Mouse (Mus musculus): ENCODE results near the gene Olfr1395. TPM values are rescaled to one million over a fixed set of nuclear protein-coding genes. Genes with fewer than 3 reads are reported as not detected.

Olfr1395 gene
- polyA plus RNA-seq (2015; fragmentation: Nextera tagmentation; extraction: Ambion mirVana): not detected in 2 replicates

- H3K4me1 ChIP-seq: no peaks in the 10 kb centered on the region
- no peak within 1 kb of the TSS for H3K4me2 ChIP-seq
- H3K9me3 ChIP-seq (replicated peaks): no peaks in the 10 kb centered on the region
- WGBS: 91% methylated on average over 6 of the region's 6 CpGs
- H3K36me3 ChIP-seq: no peaks in the 10 kb centered on the region
- H3K4me3 ChIP-seq (replicated peaks): no peak within 1 kb of the TSS
- H3K27ac ChIP-seq (replicated peaks): no peak within 1 kb of the TSS
- H3K9ac ChIP-seq (replicated peaks): no peak within 1 kb of the TSS
- no peaks in the 10 kb centered on the region for H3K27me3 ChIP-seq (replicated peaks)
- ATAC-seq (ENCODE audit: low FRiP score): no peak
Observed at GRCm38 (mm10) chr11:49141974-49142373, at the start of gene Olfr1395. Olfr1395 (plus strand) TSS chr11:49142274.

DNA sequence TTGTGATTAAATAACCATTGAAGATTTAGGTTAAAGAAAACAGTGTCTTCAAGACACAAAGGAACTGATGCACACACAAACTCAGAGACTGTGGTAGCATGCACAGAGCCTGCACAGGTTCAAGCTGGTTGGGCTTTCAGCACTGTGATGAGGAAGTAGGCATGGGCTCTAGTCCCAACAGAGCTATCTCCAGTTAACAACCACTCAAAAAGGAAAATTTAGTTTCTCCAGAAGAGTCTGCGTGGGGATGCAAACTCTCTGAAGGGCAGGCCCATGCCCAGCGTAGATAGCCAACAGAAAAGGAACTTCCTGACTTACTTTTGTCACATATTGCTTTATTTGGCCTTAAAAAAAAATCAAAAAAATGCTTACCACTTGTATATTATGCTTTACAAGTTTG lies 49.3 kb upstream of the Olfr1395 start:
- Histone ChIP-seq H3K4me2 (no peak overlapping the region), H3K36me3 (no peaks in the 10 kb centered on the region), H3K27me3 (replicated peaks) (no peaks in the 10 kb centered on the region), H3K9ac (replicated peaks) (no peak overlapping the region), H3K9me3 (replicated peaks) (no peaks in the 10 kb centered on the region), H3K4me1 (no peaks in the 10 kb centered on the region), H3K4me3 (replicated peaks) (no peak overlapping the region), H3K27ac (replicated peaks) (no peak overlapping the region)
- WGBS: 92% methylated on average over 2 of the region's 2 CpGs
- ATAC-seq (ENCODE audit: low FRiP score): no peak

DNA sequence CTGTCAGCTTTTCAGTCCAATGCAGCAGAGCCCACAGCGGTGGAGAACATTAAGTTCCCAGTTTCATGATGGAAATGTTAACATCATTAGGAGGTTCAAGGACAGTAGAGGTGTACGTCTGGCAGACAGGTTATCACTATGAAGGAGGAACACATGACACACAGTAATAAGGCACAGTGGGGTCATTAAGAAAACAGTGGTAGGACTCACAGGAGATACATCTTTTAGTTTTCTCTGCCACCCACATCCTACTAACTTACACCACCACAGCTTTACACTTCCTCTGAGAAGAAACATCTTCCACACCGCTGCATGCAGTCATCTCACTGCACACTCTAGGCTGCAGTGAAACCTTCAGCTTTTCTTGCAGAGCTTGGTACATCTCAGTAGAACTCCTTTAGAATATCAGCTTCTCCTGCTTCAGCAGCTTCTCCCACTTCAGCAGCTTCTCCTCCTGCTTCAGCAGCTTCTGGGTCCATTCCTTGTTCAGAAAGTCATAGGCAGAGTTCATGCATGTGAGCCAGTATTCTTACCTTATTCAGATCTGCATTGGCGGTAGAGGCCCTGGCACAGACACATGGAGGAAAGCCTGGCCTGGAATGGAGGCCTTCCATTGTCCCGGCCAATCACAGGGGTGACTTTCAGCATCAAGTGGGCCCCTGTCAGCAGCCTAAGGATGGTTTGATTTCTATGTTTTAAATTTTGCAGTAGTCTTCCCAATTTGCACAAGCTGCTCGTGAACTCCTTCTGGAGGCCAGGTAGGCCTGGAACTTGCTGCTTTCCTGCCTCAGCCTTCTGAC lies 48.0 kb upstream of the Olfr1395 start:
- Histone ChIP-seq H3K27me3 (replicated peaks) (no peaks in the 10 kb centered on the region), H3K27ac (replicated peaks) (no peak overlapping the region), H3K4me1 (no peaks in the 10 kb centered on the region), H3K9ac (replicated peaks) (no peak overlapping the region), H3K4me2 (no peak overlapping the region), H3K4me3 (replicated peaks) (no peak overlapping the region), H3K9me3 (replicated peaks) (no peaks in the 10 kb centered on the region), H3K36me3 (no peaks in the 10 kb centered on the region)
- 86% methylated on average over 6 of the region's 6 CpGs for whole genome bisulfite sequencing
- ATAC-seq (ENCODE audit: low FRiP score): no peak

GRCm38 (mm10) chr11:49095367-49095766 lies 46.7 kb upstream of the Olfr1395 start:
- H3K4me1 ChIP-seq: no peaks in the 10 kb centered on the region
- no peaks in the 10 kb centered on the region for H3K27me3 ChIP-seq (replicated peaks)
- H3K4me3 ChIP-seq (replicated peaks): no peak overlapping the region
- no peaks in the 10 kb centered on the region for H3K9me3 ChIP-seq (replicated peaks)
- no peak for ATAC-seq (ENCODE audit: low FRiP score)
- H3K4me2 ChIP-seq: no peak overlapping the region
- H3K9ac ChIP-seq (replicated peaks): no peak overlapping the region
- H3K27ac ChIP-seq (replicated peaks): no peak overlapping the region
- no peaks in the 10 kb centered on the region for H3K36me3 ChIP-seq
- 86% methylated on average over 4 of the region's 4 CpGs for WGBS

GRCm38 (mm10) chr11:49100409-49100808 lies 41.7 kb upstream of the Olfr1395 start:
- Histone ChIP-seq H3K36me3 (no peaks in the 10 kb centered on the region), H3K4me3 (replicated peaks) (no peak overlapping the region), H3K4me2 (no peak overlapping the region), H3K4me1 (no peaks in the 10 kb centered on the region), H3K9me3 (replicated peaks) (no peaks in the 10 kb centered on the region), H3K27me3 (replicated peaks) (no peaks in the 10 kb centered on the region), H3K9ac (replicated peaks) (no peak overlapping the region), H3K27ac (replicated peaks) (no peak overlapping the region)
- no peak for ATAC-seq (ENCODE audit: low FRiP score)
- WGBS: 87% methylated on average over 3 of the region's 3 CpGs

GRCm38 (mm10) chr11:49101500-49101899 lies 40.6 kb upstream of the Olfr1395 start:
- no peak overlapping the region for H3K9ac ChIP-seq (replicated peaks)
- no peaks in the 10 kb centered on the region for H3K9me3 ChIP-seq (replicated peaks)
- no peaks in the 10 kb centered on the region for H3K27me3 ChIP-seq (replicated peaks)
- no peak overlapping the region for H3K4me2 ChIP-seq
- 64% methylated on average over 5 of the region's 5 CpGs for WGBS
- no peaks in the 10 kb centered on the region for H3K36me3 ChIP-seq
- ATAC-seq (ENCODE audit: low FRiP score): no peak
- H3K4me3 ChIP-seq (replicated peaks): no peak overlapping the region
- H3K4me1 ChIP-seq: no peaks in the 10 kb centered on the region
- no peak overlapping the region for H3K27ac ChIP-seq (replicated peaks)

DNA sequence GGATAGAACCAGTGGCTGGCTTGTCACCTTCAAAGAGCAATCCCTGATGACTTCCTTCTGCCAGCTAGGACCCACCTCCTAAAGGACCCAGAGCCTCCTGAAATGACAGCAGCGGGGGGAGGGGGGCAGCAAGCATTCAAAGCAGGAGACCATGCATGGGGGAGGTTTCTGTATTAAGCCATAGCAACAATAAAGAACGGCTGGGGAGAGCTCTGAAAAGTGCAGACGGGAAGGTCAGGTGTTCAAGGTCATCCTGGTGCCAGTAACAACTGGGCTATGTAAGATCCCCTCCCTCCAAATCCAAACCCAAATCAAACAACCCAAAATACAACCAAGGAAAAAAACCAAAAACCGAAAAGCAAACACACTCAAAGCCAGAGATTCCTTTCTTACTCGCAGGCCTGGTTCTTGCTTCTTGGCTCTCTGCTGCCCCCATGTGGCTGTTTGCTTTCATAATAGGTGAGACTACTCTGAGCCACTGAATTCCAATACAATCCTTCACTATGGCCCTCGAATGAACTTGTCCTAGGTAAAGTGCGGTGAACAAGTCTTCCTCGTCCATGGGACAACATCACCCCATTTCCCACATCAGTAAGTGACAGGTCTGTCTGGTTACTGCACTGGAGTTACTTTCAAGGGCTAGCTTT lies 38.9 kb upstream of the Olfr1395 start:
- Histone ChIP-seq H3K4me1 (no peaks in the 10 kb centered on the region), H3K9me3 (replicated peaks) (no peaks in the 10 kb centered on the region), H3K27me3 (replicated peaks) (no peaks in the 10 kb centered on the region), H3K4me2 (no peak overlapping the region), H3K36me3 (no peaks in the 10 kb centered on the region), H3K4me3 (replicated peaks) (no peak overlapping the region), H3K27ac (replicated peaks) (no peak overlapping the region), H3K9ac (replicated peaks) (no peak overlapping the region)
- peak; percentile 80; the same call in 1 of the 2 replicates for ATAC-seq (ENCODE audit: low FRiP score)
- 22% methylated on average over 8 of the region's 8 CpGs for WGBS

DNA sequence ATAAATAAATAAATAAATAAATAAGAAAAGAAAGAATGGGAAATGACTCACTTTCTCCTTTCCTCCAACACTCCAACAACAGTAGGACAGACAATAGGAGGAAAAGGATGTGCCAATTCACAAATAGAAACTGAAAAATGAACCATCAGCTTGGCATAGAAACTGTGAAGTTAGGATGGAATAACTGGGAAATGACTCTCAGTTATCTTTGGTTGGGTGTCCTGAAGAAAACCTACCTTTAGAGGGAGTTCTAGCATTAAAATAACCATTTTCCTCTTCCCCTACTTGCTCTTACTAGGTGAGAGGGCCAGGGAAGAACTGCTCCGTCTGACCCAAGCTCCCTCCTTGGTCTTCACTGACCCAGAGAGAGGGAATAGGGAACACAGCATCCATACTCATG lies 36.3 kb upstream of the Olfr1395 start:
- no peak overlapping the region for H3K4me2 ChIP-seq
- H3K9ac ChIP-seq (replicated peaks): no peak overlapping the region
- H3K9me3 ChIP-seq (replicated peaks): no peaks in the 10 kb centered on the region
- H3K4me3 ChIP-seq (replicated peaks): no peak overlapping the region
- no peak for ATAC-seq (ENCODE audit: low FRiP score)
- H3K27ac ChIP-seq (replicated peaks): no peak overlapping the region
- no peaks in the 10 kb centered on the region for H3K4me1 ChIP-seq
- no peaks in the 10 kb centered on the region for H3K27me3 ChIP-seq (replicated peaks)
- H3K36me3 ChIP-seq: no peaks in the 10 kb centered on the region
- 83% methylated on average over 1 of the region's 1 CpGs for WGBS

DNA sequence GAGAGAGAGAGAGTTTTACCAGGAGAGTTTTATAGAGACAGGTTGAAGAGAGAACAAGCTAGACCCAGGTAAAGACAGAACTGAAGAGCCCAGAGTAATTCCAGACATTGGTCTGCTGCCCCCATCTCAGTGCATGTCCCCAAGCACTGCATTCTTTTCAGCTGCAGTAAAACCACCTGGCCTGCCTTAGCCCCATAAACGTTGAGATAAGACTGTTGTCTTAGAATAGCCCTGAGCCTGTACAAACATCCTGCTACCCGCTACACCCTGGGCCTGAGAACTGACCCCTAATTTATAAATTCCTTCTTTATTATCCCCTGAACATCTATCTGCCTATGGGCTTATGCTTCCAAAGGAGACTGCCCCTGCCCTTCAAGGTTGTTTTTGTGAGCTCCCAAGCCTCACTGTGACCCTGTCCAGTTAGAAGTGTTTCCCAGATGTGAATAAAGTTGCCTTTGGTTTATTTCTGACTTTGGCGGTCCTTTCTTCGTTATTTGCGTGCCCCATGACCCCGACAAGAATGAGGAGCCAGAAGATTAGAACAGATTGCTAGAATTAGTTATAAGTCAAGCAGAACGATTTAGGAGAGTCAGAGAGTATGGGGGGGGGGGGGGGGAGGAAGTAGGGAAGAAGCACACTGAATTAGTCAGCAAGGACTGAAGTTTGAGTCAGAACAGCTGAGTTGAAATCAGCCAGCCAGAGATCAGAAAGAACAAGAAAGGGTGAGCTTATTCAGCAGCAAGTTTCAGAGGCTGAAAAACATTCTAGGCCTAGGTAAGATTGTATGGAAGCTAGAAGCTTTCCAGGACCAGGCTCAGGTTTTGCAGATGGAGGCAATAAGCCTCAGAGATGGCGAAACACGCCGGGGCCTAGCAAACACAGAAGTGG lies 34.2 kb upstream of the Olfr1395 start:
- H3K27me3 ChIP-seq (replicated peaks): no peaks in the 10 kb centered on the region
- no peak overlapping the region for H3K9ac ChIP-seq (replicated peaks)
- H3K4me1 ChIP-seq: no peaks in the 10 kb centered on the region
- H3K4me2 ChIP-seq: no peak overlapping the region
- no peaks in the 10 kb centered on the region for H3K36me3 ChIP-seq
- ATAC-seq (ENCODE audit: low FRiP score): no peak
- WGBS: 79% methylated on average over 10 of the region's 10 CpGs
- H3K9me3 ChIP-seq (replicated peaks): no peaks in the 10 kb centered on the region
- H3K4me3 ChIP-seq (replicated peaks): no peak overlapping the region
- H3K27ac ChIP-seq (replicated peaks): no peak overlapping the region

GRCm38 (mm10) chr11:49108833-49109232 lies 33.2 kb upstream of the Olfr1395 start:
- Histone ChIP-seq H3K9ac (replicated peaks) (no peak overlapping the region), H3K4me2 (no peak overlapping the region), H3K4me1 (no peaks in the 10 kb centered on the region), H3K27me3 (replicated peaks) (no peaks in the 10 kb centered on the region), H3K9me3 (replicated peaks) (no peaks in the 10 kb centered on the region), H3K36me3 (no peaks in the 10 kb centered on the region), H3K4me3 (replicated peaks) (no peak overlapping the region), H3K27ac (replicated peaks) (no peak overlapping the region)
- WGBS: 39% methylated on average over 1 of the region's 1 CpGs
- no peak for ATAC-seq (ENCODE audit: low FRiP score)

- no peaks in the 10 kb centered on the region for H3K4me1 ChIP-seq
- ATAC-seq (ENCODE audit: low FRiP score): no peak
- WGBS: 71% methylated on average over 1 of the region's 1 CpGs
- H3K27me3 ChIP-seq (replicated peaks): no peaks in the 10 kb centered on the region
- no peaks in the 10 kb centered on the region for H3K9me3 ChIP-seq (replicated peaks)
- no peaks in the 10 kb centered on the region for H3K36me3 ChIP-seq
- no peak overlapping the region for H3K4me3 ChIP-seq (replicated peaks)
- no peak overlapping the region for H3K27ac ChIP-seq (replicated peaks)
- no peak overlapping the region for H3K4me2 ChIP-seq
- H3K9ac ChIP-seq (replicated peaks): no peak overlapping the region
Observed at GRCm38 (mm10) chr11:49111000-49111399, 31.1 kb upstream of the Olfr1395 start.
